Mouse (Mus musculus) heart, adult 10 weeks (tissue): ENCODE data around the gene Mthfr. TPM values are rescaled to one million over a fixed set of nuclear protein-coding genes. Genes with fewer than 3 reads are reported as not detected.

ENCODE experiments used
- polyA plus RNA-seq: library from polyadenylated mRNA; stranded (reverse); fragments of 350-450 nt; fragmentation: Illumina TruSeq; extraction: RNeasy Lipid Tissue Mini Kit (QIAGEN cat#74804); gene quantifications from one replicate; pipeline ENCODE4 v1.2.3, GENCODE M21; 2014; ENCODE audit warnings: low read depth, low replicate concordance

Gene Mthfr
- polyA plus RNA-seq, result 16.4 TPM

GRCm38 (mm10) chr4:148038600-148039253 is at the start of gene Mthfr, which contains the start of gene Clcn6:
TSS of gene Mthfr (plus strand) at chr4:148039077.
TSS of gene Clcn6 (minus strand) at chr4:148038821.

GRCm38 (mm10) chr4:148000202-148000772 is 38.6 kb upstream of the Mthfr start, which contains the start of gene Nppa:
TSS of gene Nppa (plus strand) at chr4:148000722.

DNA sequence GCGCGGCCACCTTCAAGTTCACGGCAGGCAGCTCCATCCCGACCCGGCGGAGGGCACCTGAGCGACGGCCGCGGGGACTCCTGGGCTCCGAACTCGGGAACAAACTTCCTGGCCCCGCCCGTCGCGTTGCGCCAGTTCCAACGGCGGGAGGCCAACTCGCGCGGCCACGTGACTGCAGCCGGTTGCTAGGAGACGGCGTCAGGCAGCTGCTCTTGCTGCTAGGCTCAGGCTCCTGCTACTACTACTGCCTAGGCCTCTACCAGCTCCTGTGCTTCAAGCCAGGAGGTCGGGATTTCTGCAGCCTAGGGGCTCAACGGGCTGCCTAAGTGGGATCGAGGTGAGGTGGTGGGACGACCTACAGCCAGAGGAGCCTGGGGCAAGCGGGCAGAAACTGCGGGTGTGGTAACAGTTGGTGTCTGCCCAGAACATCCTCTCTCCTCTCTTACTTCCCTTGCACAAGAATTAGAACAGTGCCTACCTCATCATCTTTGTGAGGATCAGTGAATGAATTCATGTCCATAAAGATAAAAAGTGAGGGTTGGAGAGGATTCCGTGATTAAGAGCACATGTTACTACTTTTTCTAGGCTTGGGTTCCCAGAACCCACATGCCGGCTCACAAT is 49.1 kb downstream of the Mthfr start, which contains the start of gene Agtrap:
TSS of gene Agtrap (minus strand) at position 125 of the 621 bp plus-strand sequence.

Other genes with a start within 250 kb of the Mthfr start
- gene Zfp984, start 229.3 kb upstream of the Mthfr start, polyA plus RNA-seq, result 6.3 TPM
- gene Zfp933, start 190.7 kb upstream of the Mthfr start, polyA plus RNA-seq, result 7.5 TPM
- gene Miip, start 170.3 kb upstream of the Mthfr start, polyA plus RNA-seq, result 18.3 TPM
- 27.3 TPM for gene Fv1, start 170.1 kb upstream of the Mthfr start, polyA plus RNA-seq
- gene Mfn2, start 134.4 kb upstream of the Mthfr start, polyA plus RNA-seq, result 452 TPM
- gene Plod1, start 102.3 kb upstream of the Mthfr start, polyA plus RNA-seq, result 69.2 TPM
- gene 2510039O18Rik, start 98.2 kb upstream of the Mthfr start, polyA plus RNA-seq, result 28.8 TPM
- 436 TPM for gene Nppb, start 53.3 kb upstream of the Mthfr start, polyA plus RNA-seq
- 5,863 TPM for gene Nppa, start 38.4 kb upstream of the Mthfr start, polyA plus RNA-seq
- 7.5 TPM for gene Clcn6, start 256 bp upstream of the Mthfr start, polyA plus RNA-seq
- gene Agtrap, start 49.0 kb downstream of the Mthfr start, polyA plus RNA-seq, result 24.6 TPM
- gene Mad2l2, start 91.3 kb downstream of the Mthfr start, polyA plus RNA-seq, result 14.4 TPM
- gene Draxin, start 91.6 kb downstream of the Mthfr start, polyA plus RNA-seq, result not detected
- 43.9 TPM for gene Fbxo6, start 113.1 kb downstream of the Mthfr start, polyA plus RNA-seq
- gene Fbxo44, start 121.4 kb downstream of the Mthfr start, polyA plus RNA-seq, result 23.3 TPM
- not detected for gene Fbxo2, start 121.5 kb downstream of the Mthfr start, polyA plus RNA-seq
- gene Disp3, start 248.9 kb downstream of the Mthfr start, polyA plus RNA-seq, result not detected